Mouse (Mus musculus): Measurements from ENCODE around the gene Fbp1. TPM values are rescaled to one million over a fixed set of nuclear protein-coding genes. Genes with fewer than 3 reads are reported as not detected.
"Not testable (repeated sequence)": the region's sequence is repeated elsewhere in the genome, so short reads cannot be mapped to it uniquely, and the experiment has no call there.

The Fbp1 gene
- not detected in 2 replicates for polyA plus RNA-seq (2014; fragmentation: Nextera tagmentation; extraction: Ambion mirVana)

GRCm38 (mm10) chr13:62887712-62888441, at the start of gene Fbp1:
TSS of gene Fbp1 (minus strand) at chr13:62888282.
- peaks cover 12% of the 10 kb centered on the region for H3K27me3 ChIP-seq (ENCODE audit: control insufficient read depth, insufficient read depth, low read length)
- 3% methylated on average over 27 of the region's 29 CpGs for WGBS
- H3K4me2 ChIP-seq (replicated peaks; ENCODE audit: low read depth, low read length): peak within 1 kb of the TSS; percentile 17
- no peak within 1 kb of the TSS for H3K4me3 ChIP-seq (ENCODE audit: low read depth, low read length)
- H3K9ac ChIP-seq (ENCODE audit: low read depth, low read length): no peak within 1 kb of the TSS
- H3K27ac ChIP-seq (ENCODE audit: low read depth, low read length): no peak within 1 kb of the TSS
- no peak for DNase-seq (ENCODE audit: low spot score)
- no peak for ATAC-seq (ENCODE audit: low FRiP score)
- no peaks in the 10 kb centered on the region for H3K9me3 ChIP-seq (ENCODE audit: control insufficient read depth, low read length)
- H3K4me1 ChIP-seq (replicated peaks; ENCODE audit: control insufficient read depth, insufficient read depth, low read length): no peaks in the 10 kb centered on the region
- H3K36me3 ChIP-seq (ENCODE audit: control insufficient read depth, insufficient read depth, low read length): no peaks in the 10 kb centered on the region

- H3K27me3 ChIP-seq (ENCODE audit: control insufficient read depth, insufficient read depth, low read length): no peaks in the 10 kb centered on the region
- no peaks in the 10 kb centered on the region for H3K4me1 ChIP-seq (replicated peaks; ENCODE audit: control insufficient read depth, insufficient read depth, low read length)
- no peaks in the 10 kb centered on the region for H3K9me3 ChIP-seq (ENCODE audit: control insufficient read depth, low read length)
- ATAC-seq (ENCODE audit: low FRiP score) (no peak), DNase-seq (ENCODE audit: low spot score) (no peak)
- no peak overlapping the region for H3K9ac ChIP-seq (ENCODE audit: low read depth, low read length)
- H3K4me3 ChIP-seq (ENCODE audit: low read depth, low read length): no peak overlapping the region
- WGBS: 61% methylated on average over 4 of the region's 4 CpGs
- H3K27ac ChIP-seq (ENCODE audit: low read depth, low read length): no peak overlapping the region
- no peak overlapping the region for H3K4me2 ChIP-seq (replicated peaks; ENCODE audit: low read depth, low read length)
- no peaks in the 10 kb centered on the region for H3K36me3 ChIP-seq (ENCODE audit: control insufficient read depth, insufficient read depth, low read length)
Measured at GRCm38 (mm10) chr13:62932452-62932851, 44.4 kb upstream of the Fbp1 start.

GRCm38 (mm10) chr13:62929766-62930389, 41.8 kb upstream of the Fbp1 start:
- H3K27ac ChIP-seq (ENCODE audit: low read depth, low read length): no peak overlapping the region
- H3K9me3 ChIP-seq (ENCODE audit: control insufficient read depth, low read length): no peaks in the 10 kb centered on the region
- H3K4me3 ChIP-seq (ENCODE audit: low read depth, low read length): no peak overlapping the region
- DNase-seq (ENCODE audit: low spot score): no peak
- no peak overlapping the region for H3K9ac ChIP-seq (ENCODE audit: low read depth, low read length)
- H3K36me3 ChIP-seq (ENCODE audit: control insufficient read depth, insufficient read depth, low read length): no peaks in the 10 kb centered on the region
- no peaks in the 10 kb centered on the region for H3K4me1 ChIP-seq (replicated peaks; ENCODE audit: control insufficient read depth, insufficient read depth, low read length)
- no peaks in the 10 kb centered on the region for H3K27me3 ChIP-seq (ENCODE audit: control insufficient read depth, insufficient read depth, low read length)
- no peak overlapping the region for H3K4me2 ChIP-seq (replicated peaks; ENCODE audit: low read depth, low read length)
- 91% methylated on average over 9 of the region's 9 CpGs for WGBS
- ATAC-seq (ENCODE audit: low FRiP score): no peak

- H3K4me3 ChIP-seq (ENCODE audit: low read depth, low read length); H3K9me3 ChIP-seq (ENCODE audit: control insufficient read depth, low read length); H3K27ac ChIP-seq (ENCODE audit: low read depth, low read length); DNase-seq (ENCODE audit: low spot score); H3K27me3 ChIP-seq (ENCODE audit: control insufficient read depth, insufficient read depth, low read length); H3K36me3 ChIP-seq (ENCODE audit: control insufficient read depth, insufficient read depth, low read length); H3K9ac ChIP-seq (ENCODE audit: low read depth, low read length); H3K4me1 ChIP-seq (replicated peaks; ENCODE audit: control insufficient read depth, insufficient read depth, low read length); ATAC-seq (ENCODE audit: low FRiP score); H3K4me2 ChIP-seq (replicated peaks; ENCODE audit: low read depth, low read length): not testable (repeated sequence)
- WGBS: 85% methylated on average over 3 of the region's 3 CpGs
Measured at GRCm38 (mm10) chr13:62929144-62929543, 41.1 kb upstream of the Fbp1 start.

GRCm38 (mm10) chr13:62927470-62927869, 39.4 kb upstream of the Fbp1 start:
- Histone ChIP-seq H3K4me1 (replicated peaks; ENCODE audit: control insufficient read depth, insufficient read depth, low read length) (no peaks in the 10 kb centered on the region), H3K27me3 (ENCODE audit: control insufficient read depth, insufficient read depth, low read length) (no peaks in the 10 kb centered on the region), H3K4me3 (ENCODE audit: low read depth, low read length) (no peak overlapping the region), H3K4me2 (replicated peaks; ENCODE audit: low read depth, low read length) (no peak overlapping the region), H3K9me3 (ENCODE audit: control insufficient read depth, low read length) (no peaks in the 10 kb centered on the region), H3K36me3 (ENCODE audit: control insufficient read depth, insufficient read depth, low read length) (no peaks in the 10 kb centered on the region), H3K9ac (ENCODE audit: low read depth, low read length) (no peak overlapping the region), H3K27ac (ENCODE audit: low read depth, low read length) (no peak overlapping the region)
- DNase-seq (ENCODE audit: low spot score) (no peak), ATAC-seq (ENCODE audit: low FRiP score) (no peak)
- 88% methylated on average over 1 of the region's 1 CpGs for WGBS

GRCm38 (mm10) chr13:62926479-62926878, 38.4 kb upstream of the Fbp1 start:
- Histone ChIP-seq H3K9me3 (ENCODE audit: control insufficient read depth, low read length) (no peaks in the 10 kb centered on the region), H3K36me3 (ENCODE audit: control insufficient read depth, insufficient read depth, low read length) (no peaks in the 10 kb centered on the region), H3K4me3 (ENCODE audit: low read depth, low read length) (no peak overlapping the region), H3K27me3 (ENCODE audit: control insufficient read depth, insufficient read depth, low read length) (no peaks in the 10 kb centered on the region), H3K4me1 (replicated peaks; ENCODE audit: control insufficient read depth, insufficient read depth, low read length) (no peaks in the 10 kb centered on the region), H3K9ac (ENCODE audit: low read depth, low read length) (no peak overlapping the region), H3K27ac (ENCODE audit: low read depth, low read length) (no peak overlapping the region), H3K4me2 (replicated peaks; ENCODE audit: low read depth, low read length) (no peak overlapping the region)
- 64% methylated on average over 1 of the region's 1 CpGs for WGBS
- no peak for ATAC-seq (ENCODE audit: low FRiP score)
- DNase-seq (ENCODE audit: low spot score): peak; percentile 49

DNA sequence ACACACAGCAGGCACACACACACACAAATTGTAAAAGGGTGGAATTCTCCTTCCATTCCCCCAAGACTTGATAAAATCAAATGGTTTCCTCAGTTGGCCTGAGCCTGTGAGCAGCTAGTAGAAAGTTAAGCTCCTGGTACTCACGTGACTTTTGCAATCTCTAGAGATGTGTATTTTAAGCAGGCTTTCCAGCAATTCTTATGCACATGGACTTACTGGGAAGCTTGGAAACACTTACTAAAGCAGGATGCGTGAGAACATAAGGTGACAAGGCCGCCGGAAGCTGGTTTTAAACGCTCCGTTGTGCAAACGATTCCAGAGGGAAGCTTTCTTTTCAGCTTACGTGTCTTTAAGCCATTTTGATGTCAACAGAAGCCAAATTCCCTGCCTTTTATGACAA, 35.1 kb upstream of the Fbp1 start:
- Histone ChIP-seq H3K36me3 (ENCODE audit: control insufficient read depth, insufficient read depth, low read length) (no peaks in the 10 kb centered on the region), H3K4me3 (ENCODE audit: low read depth, low read length) (no peak overlapping the region), H3K9me3 (ENCODE audit: control insufficient read depth, low read length) (no peaks in the 10 kb centered on the region), H3K4me2 (replicated peaks; ENCODE audit: low read depth, low read length) (no peak overlapping the region), H3K9ac (ENCODE audit: low read depth, low read length) (no peak overlapping the region), H3K27me3 (ENCODE audit: control insufficient read depth, insufficient read depth, low read length) (no peaks in the 10 kb centered on the region), H3K4me1 (replicated peaks; ENCODE audit: control insufficient read depth, insufficient read depth, low read length) (no peaks in the 10 kb centered on the region), H3K27ac (ENCODE audit: low read depth, low read length) (no peak overlapping the region)
- DNase-seq (ENCODE audit: low spot score): no peak
- ATAC-seq (ENCODE audit: low FRiP score): no peak
- WGBS: 82% methylated on average over 8 of the region's 8 CpGs

DNA sequence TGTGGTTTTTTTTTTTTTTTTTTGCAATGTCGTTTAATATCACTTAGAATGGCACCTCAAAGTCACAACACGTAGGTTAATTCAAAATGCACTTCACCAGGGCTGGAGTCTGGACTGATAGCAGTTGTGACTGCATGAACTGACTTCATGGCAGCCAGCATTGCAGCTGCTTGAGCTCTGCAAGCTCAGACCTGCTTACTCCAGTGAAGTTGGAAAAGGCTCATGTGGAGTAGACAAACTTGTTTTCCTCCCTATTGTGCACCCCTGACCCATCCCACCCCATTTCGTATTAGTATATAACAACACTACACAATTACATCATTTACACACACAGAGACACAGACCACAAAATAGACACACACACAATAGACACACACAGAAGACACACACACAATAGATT, 34.6 kb upstream of the Fbp1 start:
- no peaks in the 10 kb centered on the region for H3K9me3 ChIP-seq (ENCODE audit: control insufficient read depth, low read length)
- H3K9ac ChIP-seq (ENCODE audit: low read depth, low read length): no peak overlapping the region
- H3K27me3 ChIP-seq (ENCODE audit: control insufficient read depth, insufficient read depth, low read length): no peaks in the 10 kb centered on the region
- DNase-seq (ENCODE audit: low spot score) (no peak), ATAC-seq (ENCODE audit: low FRiP score) (no peak)
- no peak overlapping the region for H3K4me2 ChIP-seq (replicated peaks; ENCODE audit: low read depth, low read length)
- H3K4me1 ChIP-seq (replicated peaks; ENCODE audit: control insufficient read depth, insufficient read depth, low read length): no peaks in the 10 kb centered on the region
- 88% methylated on average over 3 of the region's 3 CpGs for WGBS
- no peak overlapping the region for H3K4me3 ChIP-seq (ENCODE audit: low read depth, low read length)
- H3K27ac ChIP-seq (ENCODE audit: low read depth, low read length): no peak overlapping the region
- H3K36me3 ChIP-seq (ENCODE audit: control insufficient read depth, insufficient read depth, low read length): no peaks in the 10 kb centered on the region
